Mouse (Mus musculus) heart, embryonic 14.5 days (tissue): ENCODE results near the gene Ttc7. TPM values are rescaled to one million over a fixed set of nuclear protein-coding genes. Genes with fewer than 3 reads are reported as not detected.

Source experiments
- ATAC-seq: fragments of 200-750 bp; cut with Nextera tagmentation; 2 replicates; pipeline ENCODE4 v1.8.0; 2017; ENCODE audit warnings: low read depth, moderate TSS enrichment; ENCODE audit not compliant: insufficient number of reproducible peaks, insufficient read depth, low FRiP score
- H3K27ac ChIP-seq, 2 experiments: fragments of 200-500 bp in 1 of 2; fragments of 300-500 bp in 1 of 2; sonication (generic) in 1 of 2; replicated peaks in 1 of 2; 2 replicates each; pipeline ENCODE4 v1.5.1; 2012 to 2014; ENCODE audit warnings: low read depth in 2 of 2, low read length in 2 of 2, control low read depth in 1 of 2, mild to moderate bottlenecking in 1 of 2, mixed read lengths in 1 of 2; ENCODE audit not compliant: control insufficient read depth in 1 of 2, insufficient read depth in 1 of 2
- H3K27me3 ChIP-seq: fragments of 300-500 bp; sonication (generic); 2 replicates; pipeline ENCODE4 v1.6.1; 2014; ENCODE audit warnings: mild to moderate bottlenecking, low read length, control low read depth; ENCODE audit not compliant: control insufficient read depth, insufficient read depth
- H3K36me3 ChIP-seq: fragments of 300-500 bp; sonication (generic); 2 replicates; pipeline ENCODE4 v1.6.1; 2014; ENCODE audit warnings: mild to moderate bottlenecking, control low read depth, low read length, mixed read lengths; ENCODE audit not compliant: control insufficient read depth, insufficient read depth
- H3K4me1 ChIP-seq, 2 experiments: fragments of 200-500 bp in 1 of 2; fragments of 300-500 bp in 1 of 2; sonication (generic) in 1 of 2; 2 replicates each; pipeline ENCODE4 v1.6.1; 2012 to 2014; ENCODE audit warnings: low read length in 2 of 2, control low read depth in 1 of 2, mixed read lengths in 1 of 2; ENCODE audit not compliant: control insufficient read depth in 2 of 2, insufficient read depth in 2 of 2
- H3K4me2 ChIP-seq: fragments of 300-500 bp; sonication (generic); 2 replicates; pipeline ENCODE4 v1.6.1; 2014; ENCODE audit warnings: mild to moderate bottlenecking, low read length
- H3K4me3 ChIP-seq, 2 experiments: fragments of 200-500 bp in 1 of 2; fragments of 300-500 bp in 1 of 2; sonication (generic) in 1 of 2; 2 replicates each; pipeline ENCODE4 v1.5.1; 2012 to 2014; ENCODE audit warnings: low read length in 2 of 2, mild to moderate bottlenecking in 2 of 2, control low read depth in 1 of 2, low read depth in 1 of 2, moderate library complexity in 1 of 2; ENCODE audit not compliant: control insufficient read depth in 1 of 2, insufficient read depth in 1 of 2
- H3K9ac ChIP-seq: fragments of 300-500 bp; sonication (generic); 2 replicates; pipeline ENCODE4 v1.6.1; 2014; ENCODE audit warnings: mild to moderate bottlenecking, low read length
- H3K9me3 ChIP-seq: fragments of 300-500 bp; sonication (generic); 2 replicates; pipeline ENCODE4 v1.6.1; 2016; ENCODE audit warnings: low read length, control low read depth; ENCODE audit not compliant: control insufficient read depth
- WGBS: fragments of 180-500 bp; shearing (Covaris S2); extraction: QIAGEN DNeasy Blood & Tissue Kit; methylation state at CpG from one replicate; pipeline ENCODE4 v1.1.7; 2014; 5-methylcytosine and 5-hydroxymethylcytosine counted together
- polyA plus RNA-seq: library from polyadenylated mRNA; unstranded; fragments of >200 nt; fragmentation: Nextera tagmentation; extraction: Ambion mirVana; gene quantifications from 2 replicates; pipeline ENCODE4 v1.2.1, GENCODE M21; 2014

The Ttc7 gene
- polyA plus RNA-seq, 1 experiment from 2014 or later: 2.5 TPM

DNA sequence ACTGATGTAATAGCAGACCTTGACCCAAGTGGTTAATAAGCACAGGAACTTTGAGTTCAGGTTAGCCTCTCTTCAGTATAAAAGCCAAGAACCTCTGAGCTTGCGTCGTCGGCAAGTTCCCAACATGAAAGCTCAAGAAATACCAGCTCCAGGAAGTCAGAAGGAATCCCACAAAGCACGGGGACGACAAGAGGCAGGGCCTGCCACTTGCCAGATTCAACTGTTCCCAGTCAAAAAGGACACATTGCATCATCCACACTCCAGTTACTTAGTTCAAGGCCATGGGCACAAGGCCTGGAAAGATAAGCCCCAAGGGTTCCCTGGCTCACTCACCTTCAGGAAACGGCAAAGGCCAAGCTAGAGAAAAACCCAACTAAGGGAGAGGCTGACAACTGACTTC lies 19.3 kb upstream of the Ttc7 start:
- Histone ChIP-seq H3K4me2 (peak overlapping the region; percentile 86), H3K9ac (no peak overlapping the region), H3K27me3 (no peaks in the 10 kb centered on the region), H3K9me3 (0 out of 2 replicates have a peak, but pooled peaks cover 9% of the 10 kb centered on the region), H3K4me3 (no peak overlapping the region), H3K4me1 (peaks cover 5 to 13% of the 10 kb centered on the region in 2 experiments), H3K36me3 (peaks cover 20% of the 10 kb centered on the region), H3K27ac (peak overlapping the region in 1 of 2 experiments; percentile 40; a peak in 1 of 4 replicates)
- ATAC-seq: no peak
- WGBS: 73% methylated on average over 6 of the region's 6 CpGs

DNA sequence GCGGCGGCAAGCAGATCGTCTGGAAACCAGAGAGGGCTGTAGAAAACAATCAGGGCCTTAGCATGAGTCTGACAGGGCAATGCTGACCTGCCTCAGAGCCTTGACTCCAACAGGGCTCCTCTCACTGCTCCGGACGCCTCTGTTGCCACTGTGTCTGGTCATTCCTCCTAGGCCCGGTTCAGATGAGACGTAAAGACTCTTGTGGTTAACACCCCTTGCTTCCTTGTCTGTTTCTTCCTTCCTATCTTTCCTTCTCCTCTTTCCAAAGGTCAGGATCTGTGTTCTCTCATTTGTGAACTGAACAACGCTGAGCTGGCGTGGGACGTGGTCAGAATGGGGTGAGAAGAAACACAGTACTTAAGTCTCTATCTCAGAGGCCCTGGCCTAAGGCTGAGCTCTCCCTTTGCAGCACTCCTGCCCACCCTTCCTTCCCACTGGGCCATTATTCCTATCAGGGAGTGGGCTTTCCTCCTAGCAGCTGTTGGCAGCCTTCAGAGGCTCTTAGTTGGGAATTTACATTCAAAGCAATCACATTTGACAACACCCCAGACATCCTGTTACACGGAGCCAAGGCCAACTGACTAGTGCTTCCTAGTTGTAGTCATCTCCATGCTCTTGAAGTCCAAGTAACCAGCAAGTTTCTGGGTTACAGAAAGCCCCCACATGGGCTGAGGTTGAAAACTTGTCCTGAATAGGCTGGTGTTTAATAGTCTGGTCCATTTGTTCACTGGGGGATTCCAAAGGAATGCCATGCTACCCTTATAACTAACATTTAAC lies 18.4 kb upstream of the Ttc7 start:
- H3K9ac ChIP-seq: peak overlapping the region; percentile 98
- 0 out of 2 replicates have a peak, but pooled peaks cover 9% of the 10 kb centered on the region for H3K9me3 ChIP-seq
- peaks cover 14% of the 10 kb centered on the region for H3K36me3 ChIP-seq
- peak overlapping the region; percentile 86 for H3K4me2 ChIP-seq
- 69% methylated on average over 11 of the region's 11 CpGs for WGBS
- no peaks in the 10 kb centered on the region for H3K27me3 ChIP-seq
- peaks cover 5 to 13% of the 10 kb centered on the region in 2 experiments for H3K4me1 ChIP-seq
- H3K4me3 ChIP-seq: peak overlapping the region; percentile 89 to 96; a peak in 3 of 4 replicates
- ATAC-seq: peak; percentile 26; the same call in 1 of the 2 replicates
- H3K27ac ChIP-seq: peak overlapping the region; percentile 40 to 53

DNA sequence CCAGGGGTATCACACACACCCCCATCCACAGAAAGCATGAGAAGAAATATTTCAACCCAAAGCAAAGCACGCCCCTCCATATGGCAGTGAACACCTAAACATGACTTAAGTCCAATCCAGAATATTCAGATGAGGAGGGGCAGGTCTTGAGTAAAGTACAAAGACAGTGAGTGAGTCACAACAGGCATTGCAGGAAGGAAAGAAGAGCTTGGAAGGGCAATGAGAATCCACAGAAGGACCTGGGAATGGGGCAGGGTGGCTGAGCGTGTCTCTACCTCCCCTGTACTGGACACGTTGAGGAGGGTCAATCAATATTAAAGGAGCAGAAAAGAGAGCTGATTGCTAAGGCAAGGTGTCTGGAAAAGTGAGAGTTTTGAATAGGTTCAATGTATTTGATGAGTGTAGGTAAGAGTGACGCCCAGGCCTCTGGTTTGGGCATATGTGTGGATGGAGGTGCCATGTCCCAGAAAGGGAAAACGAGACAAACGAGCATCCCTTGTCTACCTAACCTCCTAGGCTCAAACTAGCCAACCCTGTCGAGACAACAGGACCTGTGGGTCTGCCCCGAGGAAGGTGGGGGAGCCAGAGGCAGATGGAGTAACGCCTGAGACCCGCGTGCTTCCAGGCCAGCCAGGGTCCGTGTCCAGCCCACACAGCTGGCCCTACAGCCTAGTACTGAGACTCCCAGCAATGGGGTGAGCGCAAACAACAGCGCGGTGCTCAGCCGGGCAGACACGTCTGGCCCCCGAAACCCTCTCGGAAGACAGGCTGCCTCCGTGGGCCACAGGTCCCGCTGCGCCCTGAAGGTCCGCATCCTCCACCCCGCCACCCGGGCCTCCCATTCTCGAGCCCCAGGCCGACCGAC lies 17.5 kb upstream of the Ttc7 start:
- H3K36me3 ChIP-seq: peaks cover 6% of the 10 kb centered on the region
- H3K4me3 ChIP-seq: peak overlapping the region; percentile 89 to 96

DNA sequence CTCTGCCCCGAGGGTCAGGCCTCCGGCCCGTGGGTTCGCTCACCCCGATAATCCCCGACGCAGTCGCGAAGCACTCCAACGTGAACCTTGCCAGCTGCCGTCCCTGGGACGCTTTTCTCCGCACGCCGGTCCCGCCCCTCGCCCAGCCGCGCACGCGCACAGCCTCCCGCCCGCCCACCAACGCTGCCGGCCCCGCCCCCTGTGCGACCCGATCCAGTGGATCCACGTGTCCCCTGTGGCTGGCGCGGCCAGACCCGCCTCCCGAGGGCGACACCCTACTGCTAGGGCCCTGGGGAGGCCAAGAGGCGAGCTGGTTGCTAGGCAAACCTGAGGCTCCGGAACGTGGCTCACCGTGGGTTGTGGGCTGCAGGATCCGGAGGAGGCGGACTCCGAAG lies 16.9 kb upstream of the Ttc7 start, which contains the start of gene Mcfd2:
TSS of gene Mcfd2 (minus strand) at position 144 of the 395 bp plus-strand sequence.
- under 1% methylated on average over 41 of the region's 41 CpGs for WGBS
- no peaks in the 10 kb centered on the region for H3K27me3 ChIP-seq
- H3K9me3 ChIP-seq: 0 out of 2 replicates have a peak, but pooled peaks cover 6% of the 10 kb centered on the region
- peak within 1 kb of the TSS; percentile 89 to 96 for H3K4me3 ChIP-seq
- H3K27ac ChIP-seq: peak within 1 kb of the TSS; percentile 28 to 65
- H3K4me1 ChIP-seq: peaks cover 5 to 13% of the 10 kb centered on the region in 2 experiments
- peak; percentile 91 for ATAC-seq
- peak within 1 kb of the TSS; percentile 86 for H3K4me2 ChIP-seq
- no peaks in the 10 kb centered on the region; the same call in 1 of the 2 replicates for H3K36me3 ChIP-seq
- peak within 1 kb of the TSS; percentile 98 for H3K9ac ChIP-seq

More for the DNA sequence above, 17.5 kb upstream of the Ttc7 start:
- 6% methylated on average over 28 of the region's 28 CpGs for WGBS
- H3K27me3 ChIP-seq: no peaks in the 10 kb centered on the region
- H3K4me1 ChIP-seq: peaks cover 5 to 13% of the 10 kb centered on the region in 2 experiments
- peak overlapping the region; percentile 98 for H3K9ac ChIP-seq
- H3K27ac ChIP-seq: peak overlapping the region; percentile 28 to 65
- H3K4me2 ChIP-seq: peak overlapping the region; percentile 86
- ATAC-seq: peak; percentile 45
- 0 out of 2 replicates have a peak, but pooled peaks cover 9% of the 10 kb centered on the region for H3K9me3 ChIP-seq

DNA sequence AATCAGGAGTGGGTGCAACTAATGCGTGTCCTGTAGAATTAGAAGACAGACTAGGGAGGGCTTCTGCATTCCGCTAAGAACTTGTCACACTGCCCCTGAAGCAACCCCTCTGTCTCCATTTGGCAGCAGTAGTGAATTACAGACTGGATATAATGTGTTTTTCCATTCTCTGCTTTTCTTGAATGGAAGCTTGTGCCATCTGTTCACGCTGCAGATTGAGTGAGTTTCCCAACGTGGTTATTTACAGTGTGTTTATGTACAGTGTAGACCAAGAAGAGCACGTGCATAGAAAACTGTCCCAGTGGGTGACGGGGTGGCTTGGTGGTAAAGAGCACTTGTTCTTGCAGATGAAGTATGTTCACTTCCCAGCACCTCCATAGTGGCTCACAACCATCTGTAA lies 13.2 kb upstream of the Ttc7 start:
- no peak overlapping the region for H3K27ac ChIP-seq
- no peak overlapping the region for H3K9ac ChIP-seq
- no peaks in the 10 kb centered on the region for H3K27me3 ChIP-seq
- H3K36me3 ChIP-seq: no peaks in the 10 kb centered on the region
- H3K4me1 ChIP-seq: peaks cover 5 to 7% of the 10 kb centered on the region in 2 experiments
- H3K4me2 ChIP-seq: no peak overlapping the region
- peaks cover 5% of the 10 kb centered on the region; the same call in 1 of the 2 replicates for H3K9me3 ChIP-seq
- 71% methylated on average over 6 of the region's 6 CpGs for WGBS
- no peak for ATAC-seq
- no peak overlapping the region for H3K4me3 ChIP-seq

DNA sequence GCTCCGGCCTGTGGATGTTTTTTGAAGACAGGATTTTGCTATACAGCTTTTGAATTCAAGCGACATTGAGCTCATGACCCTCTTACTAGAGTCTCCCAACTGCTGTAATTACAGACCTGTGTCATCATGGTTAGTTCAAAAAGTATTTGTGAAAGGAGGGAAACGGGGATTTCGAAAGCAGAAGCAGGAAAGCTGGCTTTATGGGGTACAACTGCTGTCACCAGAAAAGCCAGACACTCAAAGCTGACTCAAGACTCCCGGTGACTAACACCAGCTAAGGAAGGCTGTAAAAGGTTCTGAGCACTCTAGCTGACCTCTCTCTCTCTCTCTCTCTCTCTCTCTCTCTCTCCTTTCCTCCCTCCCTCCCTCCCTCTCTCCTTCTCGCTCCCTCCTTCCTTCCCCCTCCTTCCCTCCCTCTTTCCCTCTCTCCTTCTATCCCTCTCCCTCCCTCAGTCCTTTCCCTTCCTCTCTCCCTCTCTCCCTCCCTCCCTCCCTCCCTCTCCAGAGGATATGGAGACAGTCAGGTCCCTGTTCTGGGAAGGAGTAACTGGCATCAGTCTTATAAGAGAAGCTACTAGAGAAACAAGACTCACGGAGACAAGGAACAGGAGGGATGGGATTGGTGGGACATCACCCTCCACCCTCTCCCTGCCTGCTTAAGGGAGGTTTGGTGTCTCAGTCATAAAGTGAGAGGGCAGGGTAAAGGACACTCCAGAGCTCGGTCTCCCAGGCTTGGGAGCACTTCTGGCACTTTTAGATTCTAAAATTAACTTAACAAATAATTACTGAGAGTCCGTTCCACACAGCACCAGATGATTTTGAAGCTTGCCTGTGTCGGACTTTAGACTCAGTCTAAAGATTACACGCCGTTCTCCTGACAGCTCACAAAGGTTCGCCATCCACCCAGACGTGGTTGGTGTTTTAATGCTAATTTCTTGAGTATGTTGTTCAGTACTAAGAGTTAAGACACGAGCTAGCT lies 7.0 kb upstream of the Ttc7 start:
- WGBS: 45% methylated on average over 15 of the region's 15 CpGs
- Histone ChIP-seq H3K9me3 (peaks cover 5% of the 10 kb centered on the region; the same call in 1 of the 2 replicates), H3K27ac (no peak overlapping the region), H3K4me2 (no peak overlapping the region), H3K9ac (no peak overlapping the region), H3K4me1 (peaks cover 0 to 7% of the 10 kb centered on the region in 2 experiments; a peak in 1 of 4 replicates), H3K36me3 (no peaks in the 10 kb centered on the region), H3K4me3 (no peak overlapping the region), H3K27me3 (no peaks in the 10 kb centered on the region)
- no peak for ATAC-seq
